Mouse (Mus musculus) right cerebral cortex, postnatal 25 days (tissue): ENCODE measurements at regions not wholly inside any gene's neighbourhood (a gene's known extent, or its start where the extent isn't known, plus 50 kb on each side); places are given as distances from the start of the nearest gene placed in this dataset.

Experiments
- DNase-seq: peaks from one replicate; pipeline ENCODE4 v3.0.0; 2022

DNA sequence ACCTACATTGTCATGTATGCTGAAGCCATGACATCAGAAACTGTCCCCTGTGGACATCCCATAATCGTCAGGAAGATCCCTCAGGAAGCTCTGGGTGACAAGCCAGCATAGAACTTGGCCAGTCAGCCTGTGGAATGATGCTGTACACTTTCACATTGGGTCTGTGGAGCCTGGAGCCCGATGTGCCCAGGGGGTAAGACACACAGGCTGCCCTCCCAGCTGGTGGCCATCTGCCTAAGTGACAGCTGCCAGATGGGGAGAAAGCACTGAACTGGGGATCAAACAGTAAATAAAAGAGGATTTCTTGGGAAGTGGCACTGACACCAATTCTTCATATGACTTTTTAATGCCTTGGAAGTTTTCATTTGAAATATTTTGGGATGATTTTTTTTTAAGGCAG, 486.8 kb downstream of the Efnb2 start:
- no peak for DNase-seq

GRCm38 (mm10) chr8:8168674-8169073, 492.4 kb downstream of the Efnb2 start:
- no peak for DNase-seq

- DNase-seq, result no peak
Measured at GRCm38 (mm10) chr8:8168250-8168649, 492.8 kb downstream of the Efnb2 start.

GRCm38 (mm10) chr8:8147527-8147926, 513.5 kb downstream of the Efnb2 start:
- DNase-seq, result no peak

GRCm38 (mm10) chr8:8142933-8143495, 518.0 kb downstream of the Efnb2 start:
- DNase-seq, result no peak

DNA sequence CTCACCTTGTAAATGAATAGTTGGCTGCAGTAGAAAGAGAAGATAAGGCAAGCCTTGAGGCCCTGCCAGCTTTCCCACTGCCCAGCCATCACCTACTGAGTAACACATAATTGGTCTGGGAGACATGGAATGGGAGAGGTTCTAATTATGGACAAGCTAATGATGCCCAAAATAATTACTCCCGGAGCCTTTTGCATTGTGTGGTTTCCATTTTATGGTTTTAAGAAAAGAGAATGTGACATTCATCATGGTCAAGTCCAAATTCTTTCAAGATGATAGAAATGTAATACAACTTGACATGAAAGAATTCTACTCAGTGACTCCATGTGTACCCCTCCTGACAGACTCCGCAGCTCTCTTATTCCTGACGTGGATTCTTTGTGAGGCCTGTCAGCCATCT, 518.6 kb downstream of the Efnb2 start:
- DNase-seq, result no peak

DNA sequence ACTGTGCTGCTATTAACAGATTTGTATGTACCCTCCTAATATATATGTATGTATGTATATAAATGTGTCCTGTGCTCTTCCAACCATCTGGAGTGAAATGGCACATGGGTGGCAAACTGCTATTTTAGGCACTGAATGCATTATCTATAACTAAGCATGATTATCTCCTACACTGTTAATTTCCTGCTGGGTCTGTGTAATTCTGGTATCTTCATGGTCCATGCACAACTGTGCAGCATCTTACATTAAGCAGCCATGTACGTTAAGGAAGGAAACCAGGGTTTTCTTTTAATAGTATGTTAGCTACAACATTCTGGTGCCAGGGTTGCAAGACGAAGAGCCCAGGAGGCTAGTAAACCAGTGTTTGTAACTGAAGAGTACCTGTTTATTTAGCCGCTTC, 521.3 kb downstream of the Efnb2 start:
- DNase-seq, result no peak

- no peak for DNase-seq
Measured at GRCm38 (mm10) chr8:8133001-8133785, 527.8 kb downstream of the Efnb2 start.

DNA sequence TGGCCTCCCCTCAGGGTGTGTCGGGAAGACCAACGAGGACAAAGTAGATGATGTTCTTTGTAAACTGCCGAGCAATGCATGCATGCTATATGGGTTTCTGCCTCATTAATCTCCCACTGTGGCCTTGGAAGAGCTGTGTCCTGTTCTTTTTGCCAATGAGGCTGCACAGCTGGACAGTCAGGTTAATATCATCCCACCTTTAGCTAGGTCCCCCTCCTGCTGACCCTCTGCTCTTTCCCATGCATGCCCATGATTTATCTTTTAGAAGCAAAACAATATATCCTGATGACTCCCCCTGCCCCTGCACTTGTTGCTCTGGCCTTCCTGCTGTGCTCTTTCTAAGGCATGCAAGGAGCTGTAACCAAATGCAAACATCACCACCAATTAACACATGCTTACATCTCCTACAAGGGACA, 529.1 kb downstream of the Efnb2 start:
- DNase-seq, result no peak

DNA sequence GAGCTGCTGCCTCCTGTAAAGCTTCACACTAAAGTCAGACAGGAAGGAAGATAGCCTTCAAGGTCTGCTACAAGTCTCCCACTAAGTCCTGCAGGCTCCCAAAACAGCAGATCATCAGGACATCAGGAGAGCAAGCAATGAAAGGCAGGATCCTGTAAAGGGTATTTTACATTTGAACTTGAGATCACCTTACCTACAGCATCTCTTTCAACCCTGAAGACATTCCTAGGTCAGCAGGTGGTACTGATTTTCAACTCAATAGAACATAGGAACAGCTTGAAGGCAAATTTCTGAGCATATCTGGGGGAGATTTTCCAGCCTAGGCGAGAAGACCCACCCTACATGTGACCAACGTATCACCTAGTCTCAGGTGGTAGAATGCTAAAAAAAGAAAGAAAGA, 530.2 kb downstream of the Efnb2 start:
- DNase-seq, result no peak

DNA sequence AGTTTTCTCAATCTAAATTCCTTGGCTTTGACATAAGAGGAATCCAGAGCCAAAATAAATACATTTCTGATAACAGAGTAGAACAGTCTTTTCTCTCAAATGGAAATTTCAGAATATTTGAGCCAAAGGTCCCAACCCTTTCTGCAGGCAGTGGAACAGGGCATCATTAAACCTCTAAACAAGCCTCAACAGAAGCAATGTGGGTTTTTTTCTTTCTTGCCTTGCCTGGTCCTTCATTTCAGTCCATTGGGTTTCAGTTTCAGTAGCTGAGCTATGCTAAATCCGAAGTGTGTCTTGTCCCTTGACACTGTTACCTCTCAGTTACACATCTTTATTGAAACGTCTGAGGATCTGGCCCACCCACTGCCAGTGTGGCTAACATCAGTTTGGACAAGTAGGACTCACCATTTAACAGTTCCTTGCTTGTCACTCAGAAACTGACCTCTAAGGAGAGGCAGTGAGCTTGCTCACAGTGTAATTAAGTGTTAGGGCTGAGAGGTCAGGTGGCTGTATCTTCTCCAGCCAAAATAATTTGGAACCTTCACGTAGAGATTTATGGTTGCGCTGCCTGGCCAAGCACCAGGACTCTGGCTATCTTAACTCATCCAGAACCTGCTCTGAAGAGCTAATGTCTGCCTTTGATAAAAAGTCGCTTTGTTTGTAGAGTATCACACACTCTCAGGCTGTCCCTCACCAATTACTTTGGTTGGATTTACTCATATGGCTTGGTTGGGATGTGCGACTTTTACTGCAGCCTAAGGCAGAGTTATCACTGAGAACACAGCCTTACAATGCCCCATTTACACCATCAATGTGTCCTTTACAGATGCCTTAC, 545.2 kb downstream of the Efnb2 start:
- DNase-seq, result no peak

DNA sequence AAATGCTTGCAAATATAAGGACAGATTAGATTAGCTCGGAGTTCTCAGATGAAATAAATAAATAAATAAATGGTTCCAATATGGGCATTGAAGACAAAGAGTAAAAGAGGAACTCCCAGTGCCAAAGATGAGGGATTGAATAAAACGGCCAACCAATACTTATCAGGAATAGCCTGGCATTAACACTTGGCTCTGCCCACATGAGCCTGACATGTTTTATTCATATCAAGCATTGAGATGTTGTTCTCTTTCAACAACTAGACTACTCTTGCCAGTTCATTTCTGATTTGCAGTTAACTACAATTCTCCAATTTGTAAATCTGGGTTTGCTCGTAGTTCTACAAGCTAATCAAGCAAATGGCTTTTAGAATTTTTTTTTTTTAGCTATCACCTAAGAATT, 546.4 kb downstream of the Efnb2 start:
- no peak for DNase-seq

DNA sequence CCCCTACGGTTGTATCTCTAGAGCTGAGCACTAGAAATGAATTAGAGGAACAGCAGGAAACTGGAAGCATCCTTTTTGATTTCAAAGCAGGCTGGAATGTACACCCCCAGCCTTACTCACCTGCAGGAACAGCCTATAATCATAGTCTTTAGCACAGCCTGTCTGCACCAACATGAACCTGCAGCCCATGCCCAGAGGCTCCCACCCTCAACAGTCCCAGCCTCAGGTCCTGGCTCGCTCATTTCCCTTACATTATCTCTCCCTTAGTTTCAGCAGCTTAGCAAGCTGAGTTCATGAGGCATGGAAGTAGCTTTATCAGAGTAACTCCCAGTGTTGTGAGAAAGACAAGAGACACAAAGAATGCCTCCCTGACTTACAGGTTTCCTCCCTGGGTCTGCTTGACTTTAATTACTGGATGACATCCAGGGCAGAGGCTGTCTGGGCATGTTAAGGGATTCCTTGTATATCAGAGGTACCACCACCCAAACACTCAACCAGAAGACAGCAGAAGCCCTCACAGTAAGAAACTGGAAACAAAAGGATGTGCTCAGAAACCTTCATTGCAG, 551.2 kb downstream of the Efnb2 start:
- DNase-seq, result no peak

- DNase-seq, result no peak
Measured at GRCm38 (mm10) chr8:8103492-8103891, 557.5 kb downstream of the Efnb2 start.

DNA sequence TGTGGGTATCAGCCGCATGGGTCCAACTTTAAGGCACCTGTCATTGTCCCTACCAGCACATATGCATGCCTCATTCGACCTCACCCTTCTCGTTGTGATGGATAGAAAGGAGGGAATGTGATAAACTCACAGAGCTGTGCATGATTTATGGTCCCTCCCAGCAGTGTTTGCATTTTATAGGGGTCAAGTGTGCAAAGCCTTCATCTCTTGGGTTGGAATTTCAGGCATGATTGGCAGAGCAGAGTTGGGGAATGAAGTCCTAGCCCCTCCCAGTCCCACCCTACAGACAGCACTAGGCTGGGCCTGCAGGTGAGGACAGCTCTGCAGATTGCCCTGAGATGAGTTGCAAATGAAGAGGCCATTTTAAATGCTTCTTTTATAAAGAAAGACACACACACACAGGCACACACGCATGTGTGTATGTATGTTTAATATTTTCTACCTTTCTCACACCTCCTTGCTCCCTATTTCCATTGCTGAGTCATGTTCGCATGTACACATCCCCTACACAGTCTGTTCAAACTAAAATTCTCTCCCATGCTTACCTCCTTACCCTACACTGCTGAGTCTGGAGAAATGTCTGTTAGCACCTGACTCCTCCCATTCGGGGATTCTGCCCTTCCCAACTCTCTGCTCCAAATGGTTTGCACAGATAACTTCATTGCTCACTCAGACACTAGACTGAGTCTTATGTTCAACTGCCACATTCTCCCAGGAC, 558.9 kb downstream of the Efnb2 start:
- DNase-seq, result no peak

DNA sequence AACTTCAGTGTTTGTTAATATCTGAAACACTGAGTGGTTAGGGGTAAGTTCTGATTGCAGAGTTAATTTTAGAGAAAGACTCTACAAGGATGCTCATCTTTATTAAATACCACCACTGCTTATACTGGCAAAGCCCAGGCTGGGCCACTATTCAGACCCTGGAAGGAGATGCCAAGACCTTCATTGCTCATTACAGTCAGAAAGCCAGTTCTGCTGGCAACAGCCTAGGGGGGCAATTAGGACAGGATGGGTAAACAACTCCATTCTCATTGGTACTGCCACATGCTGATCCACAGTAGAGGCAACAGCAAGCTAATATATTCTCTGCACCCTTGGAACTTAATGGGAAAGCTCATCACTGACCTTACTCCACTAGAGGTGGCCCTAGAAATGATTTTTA, 568.5 kb downstream of the Efnb2 start:
- no peak for DNase-seq

DNA sequence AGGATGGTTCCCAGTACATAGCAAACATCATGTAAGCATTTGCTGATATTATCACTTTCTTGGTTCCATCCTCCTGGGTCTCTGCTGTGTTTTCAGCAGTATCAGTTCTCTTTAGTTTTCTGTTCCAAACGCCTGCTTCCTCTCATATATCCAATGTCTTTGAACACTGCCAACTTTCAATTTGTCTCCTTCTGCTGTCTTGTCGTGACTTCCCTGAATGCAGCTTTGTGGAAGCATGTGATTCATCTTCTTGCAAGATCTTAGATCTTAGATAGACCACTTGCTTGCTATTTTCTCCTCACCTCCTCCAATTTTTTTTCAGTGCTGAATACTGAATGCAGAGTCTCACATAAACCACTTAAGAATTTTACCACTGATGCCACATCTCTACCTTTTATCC, 576.4 kb downstream of the Efnb2 start:
- DNase-seq, result no peak

- DNase-seq, result no peak
Measured at GRCm38 (mm10) chr8:8064074-8064473, 597.0 kb downstream of the Efnb2 start.

DNA sequence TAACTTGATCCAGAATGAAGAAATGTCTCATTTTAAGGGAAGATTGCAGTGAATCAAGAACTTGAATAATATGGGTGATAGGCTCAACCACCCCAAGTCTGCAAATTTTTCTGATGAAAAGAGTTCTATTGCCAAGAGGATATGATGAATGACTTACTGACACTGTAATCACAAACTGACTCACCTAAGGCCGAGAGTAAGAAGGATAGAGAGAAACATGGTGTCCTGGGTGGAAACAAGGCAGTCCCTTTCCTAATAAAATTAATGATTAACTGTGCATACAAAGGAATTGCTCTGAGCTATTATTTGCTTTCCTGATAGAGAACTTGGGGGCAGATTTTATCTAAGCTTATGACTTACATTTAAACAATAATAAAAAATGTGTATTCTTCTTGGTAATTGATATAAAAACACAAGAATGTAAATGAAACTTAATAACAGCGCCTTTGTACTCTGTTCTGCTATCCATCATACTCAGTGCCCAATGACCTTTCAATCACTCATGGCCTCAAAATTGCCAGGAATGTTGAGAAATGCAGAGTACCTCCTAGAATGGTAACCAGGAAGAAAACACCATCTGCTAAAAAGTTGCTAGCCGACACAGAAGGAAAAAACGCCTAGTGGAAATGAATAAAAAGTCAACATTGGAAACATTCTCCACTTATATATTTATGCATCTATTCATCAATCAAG, 606.7 kb downstream of the Efnb2 start:
- no peak for DNase-seq

GRCm38 (mm10) chr8:8051186-8051585, 609.9 kb downstream of the Efnb2 start:
- DNase-seq, result no peak

DNA sequence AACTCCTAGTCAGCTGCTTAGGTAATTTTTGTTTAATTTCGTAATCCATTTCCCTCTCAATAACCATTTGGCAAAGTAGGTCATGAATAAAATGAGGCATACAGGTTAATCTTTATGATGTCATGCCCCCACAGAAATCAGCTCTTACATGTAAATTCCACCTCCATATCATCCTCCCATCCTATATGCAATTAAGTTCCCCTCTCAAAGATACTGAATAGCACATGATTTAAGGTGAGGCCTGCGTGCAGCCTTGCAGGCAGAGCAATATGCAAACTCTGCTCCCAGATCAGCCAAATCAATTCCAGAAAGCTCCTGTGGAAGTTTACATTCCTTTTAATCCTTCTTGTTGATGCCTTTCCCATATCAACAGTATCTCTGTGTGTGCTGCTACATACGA, 610.3 kb downstream of the Efnb2 start:
- no peak for DNase-seq

DNA sequence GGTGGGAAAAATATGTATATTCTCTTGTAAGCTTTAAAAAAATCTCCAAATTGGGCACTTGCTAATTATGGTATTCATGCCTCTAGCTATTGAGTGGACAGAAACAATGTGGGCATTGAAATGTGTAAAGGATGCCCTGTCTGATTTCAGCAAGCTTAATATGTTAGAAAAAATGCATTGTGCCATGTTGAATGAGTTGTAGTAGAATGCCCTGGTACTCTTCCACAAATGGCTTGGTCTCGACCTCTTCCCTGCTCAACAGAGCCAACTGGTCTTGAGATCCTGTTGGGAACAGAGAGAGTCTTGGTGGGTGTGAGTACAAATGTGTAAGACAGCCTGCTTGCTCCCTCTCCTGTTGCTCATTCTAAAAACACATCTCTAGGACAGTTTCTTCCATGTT, 616.1 kb downstream of the Efnb2 start:
- no peak for DNase-seq
